Mouse (Mus musculus): ENCODE measurements at regions not wholly inside any gene's neighbourhood (a gene's known extent, or its start where the extent isn't known, plus 50 kb on each side); places are given as distances from the start of the nearest gene placed in this dataset.

- 57% methylated on average over 9 of the region's 9 CpGs for WGBS
- H3K9me3 ChIP-seq (ENCODE audit: control insufficient read depth, low read length), result no peaks in the 10 kb centered on the region
- no peak for ATAC-seq (ENCODE audit: insufficient number of reproducible peaks, insufficient read depth, low FRiP score, low read depth)
Measured at GRCm38 (mm10) chr3:144348431-144348830, 143.4 kb upstream of the Lmo4 start.

GRCm38 (mm10) chr3:144335237-144335636 lies 130.2 kb upstream of the Lmo4 start:
- Histone ChIP-seq H3K4me2 (ENCODE audit: low read length) (no peak overlapping the region), H3K27me3 (ENCODE audit: control insufficient read depth, insufficient read depth, low read length) (no peaks in the 10 kb centered on the region), H3K36me3 (ENCODE audit: control insufficient read depth, insufficient read depth, low read length) (no peaks in the 10 kb centered on the region), H3K4me3 (ENCODE audit: control insufficient read depth in 1 of 2, insufficient read depth in 1 of 2, low read depth in 1 of 2, low read length in 2 of 2) (no peak overlapping the region), H3K27ac (replicated peaks in 1 of 2; ENCODE audit: control insufficient read depth in 1 of 2, insufficient read depth in 1 of 2, low read depth in 2 of 2, low read length in 2 of 2) (no peak overlapping the region), H3K9ac (ENCODE audit: low read length) (no peak overlapping the region), H3K4me1 (ENCODE audit: control insufficient read depth in 2 of 2, insufficient read depth in 2 of 2, low read length in 2 of 2) (no peaks in the 10 kb centered on the region), H3K9me3 (ENCODE audit: control insufficient read depth, low read length) (no peaks in the 10 kb centered on the region)
- no peak for ATAC-seq (ENCODE audit: insufficient number of reproducible peaks, insufficient read depth, low FRiP score, low read depth)
- 65% methylated on average over 3 of the region's 3 CpGs for WGBS

More at GRCm38 (mm10) chr3:144348431-144348830, 143.4 kb upstream of the Lmo4 start:
- H3K27me3 ChIP-seq (ENCODE audit: control insufficient read depth, insufficient read depth, low read length), result no peaks in the 10 kb centered on the region
- H3K9ac ChIP-seq (ENCODE audit: low read length), result no peak overlapping the region
- no peak overlapping the region for H3K27ac ChIP-seq (replicated peaks in 1 of 2; ENCODE audit: control insufficient read depth in 1 of 2, insufficient read depth in 1 of 2, low read depth in 2 of 2, low read length in 2 of 2)
- no peak overlapping the region for H3K4me3 ChIP-seq (ENCODE audit: control insufficient read depth in 1 of 2, insufficient read depth in 1 of 2, low read depth in 1 of 2, low read length in 2 of 2)
- no peaks in the 10 kb centered on the region for H3K36me3 ChIP-seq (ENCODE audit: control insufficient read depth, insufficient read depth, low read length)
- H3K4me2 ChIP-seq (ENCODE audit: low read length), result no peak overlapping the region
- H3K4me1 ChIP-seq (ENCODE audit: control insufficient read depth in 2 of 2, insufficient read depth in 2 of 2, low read length in 2 of 2), result no peaks in the 10 kb centered on the region

DNA sequence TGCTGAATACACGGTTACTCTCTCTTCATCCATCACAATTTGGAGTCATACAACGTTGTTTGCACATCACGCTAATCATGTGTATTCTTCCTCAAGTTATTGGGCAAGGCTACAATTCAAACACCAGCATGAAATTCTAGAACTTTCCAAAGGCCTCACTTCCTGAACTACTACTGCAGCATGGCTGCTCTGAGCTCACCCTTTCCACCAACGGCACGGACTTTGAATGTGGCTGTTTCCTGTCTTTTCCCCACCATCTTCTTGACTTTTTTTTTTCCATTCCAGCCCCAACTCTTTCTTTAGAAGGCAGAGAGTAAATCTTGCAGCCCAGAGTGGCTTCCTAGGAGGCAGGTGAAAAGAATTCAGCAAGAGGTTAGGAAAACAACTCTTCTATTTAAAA lies 129.2 kb upstream of the Lmo4 start:
- H3K4me2 ChIP-seq (ENCODE audit: low read length), result no peak overlapping the region
- no peak for ATAC-seq (ENCODE audit: insufficient number of reproducible peaks, insufficient read depth, low FRiP score, low read depth)
- H3K9me3 ChIP-seq (ENCODE audit: control insufficient read depth, low read length), result no peaks in the 10 kb centered on the region
- no peak overlapping the region for H3K4me3 ChIP-seq (ENCODE audit: control insufficient read depth in 1 of 2, insufficient read depth in 1 of 2, low read depth in 1 of 2, low read length in 2 of 2)
- H3K4me1 ChIP-seq (ENCODE audit: control insufficient read depth in 2 of 2, insufficient read depth in 2 of 2, low read length in 2 of 2), result no peaks in the 10 kb centered on the region
- 72% methylated on average over 5 of the region's 5 CpGs for WGBS
- no peak overlapping the region for H3K9ac ChIP-seq (ENCODE audit: low read length)
- H3K27ac ChIP-seq (replicated peaks in 1 of 2; ENCODE audit: control insufficient read depth in 1 of 2, insufficient read depth in 1 of 2, low read depth in 2 of 2, low read length in 2 of 2), result no peak overlapping the region
- H3K36me3 ChIP-seq (ENCODE audit: control insufficient read depth, insufficient read depth, low read length), result no peaks in the 10 kb centered on the region
- H3K27me3 ChIP-seq (ENCODE audit: control insufficient read depth, insufficient read depth, low read length), result no peaks in the 10 kb centered on the region

GRCm38 (mm10) chr3:144332353-144332752 lies 127.3 kb upstream of the Lmo4 start:
- no peak for ATAC-seq (ENCODE audit: insufficient number of reproducible peaks, insufficient read depth, low FRiP score, low read depth)
- Histone ChIP-seq H3K4me3 (ENCODE audit: control insufficient read depth in 1 of 2, insufficient read depth in 1 of 2, low read depth in 1 of 2, low read length in 2 of 2) (no peak overlapping the region), H3K36me3 (ENCODE audit: control insufficient read depth, insufficient read depth, low read length) (no peaks in the 10 kb centered on the region), H3K27ac (replicated peaks in 1 of 2; ENCODE audit: control insufficient read depth in 1 of 2, insufficient read depth in 1 of 2, low read depth in 2 of 2, low read length in 2 of 2) (no peak overlapping the region), H3K9ac (ENCODE audit: low read length) (no peak overlapping the region), H3K4me1 (ENCODE audit: control insufficient read depth in 2 of 2, insufficient read depth in 2 of 2, low read length in 2 of 2) (no peaks in the 10 kb centered on the region), H3K27me3 (ENCODE audit: control insufficient read depth, insufficient read depth, low read length) (no peaks in the 10 kb centered on the region), H3K9me3 (ENCODE audit: control insufficient read depth, low read length) (no peaks in the 10 kb centered on the region), H3K4me2 (ENCODE audit: low read length) (no peak overlapping the region)
- 11% methylated on average over 5 of the region's 5 CpGs for WGBS

DNA sequence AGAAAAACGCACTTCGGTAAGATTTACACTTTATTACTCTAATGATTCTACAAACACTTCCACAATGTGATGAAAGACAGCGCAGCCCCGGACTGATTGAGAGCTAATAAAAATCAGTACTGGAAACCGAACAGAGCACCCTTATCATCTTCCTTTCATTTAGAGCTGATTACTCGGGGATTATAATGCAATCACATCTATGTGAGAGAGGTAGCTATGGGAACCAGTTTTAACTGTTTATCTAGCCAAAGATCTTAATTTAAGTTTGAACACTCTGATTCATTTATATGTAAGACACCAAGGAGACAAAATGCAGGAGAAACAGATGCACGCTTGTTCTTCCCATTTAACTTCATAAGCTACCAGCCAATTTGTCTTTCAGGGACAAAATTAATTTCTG lies 124.1 kb upstream of the Lmo4 start:
- H3K27ac ChIP-seq (replicated peaks in 1 of 2; ENCODE audit: control insufficient read depth in 1 of 2, insufficient read depth in 1 of 2, low read depth in 2 of 2, low read length in 2 of 2), result no peak overlapping the region
- H3K4me1 ChIP-seq (ENCODE audit: control insufficient read depth in 2 of 2, insufficient read depth in 2 of 2, low read length in 2 of 2), result no peaks in the 10 kb centered on the region
- H3K36me3 ChIP-seq (ENCODE audit: control insufficient read depth, insufficient read depth, low read length), result no peaks in the 10 kb centered on the region
- H3K4me2 ChIP-seq (ENCODE audit: low read length), result no peak overlapping the region
- H3K27me3 ChIP-seq (ENCODE audit: control insufficient read depth, insufficient read depth, low read length), result no peaks in the 10 kb centered on the region
- 75% methylated on average over 7 of the region's 7 CpGs for WGBS
- ATAC-seq (ENCODE audit: insufficient number of reproducible peaks, insufficient read depth, low FRiP score, low read depth), result no peak
- H3K9ac ChIP-seq (ENCODE audit: low read length), result no peak overlapping the region
- no peaks in the 10 kb centered on the region for H3K9me3 ChIP-seq (ENCODE audit: control insufficient read depth, low read length)
- no peak overlapping the region for H3K4me3 ChIP-seq (ENCODE audit: control insufficient read depth in 1 of 2, insufficient read depth in 1 of 2, low read depth in 1 of 2, low read length in 2 of 2)

GRCm38 (mm10) chr3:144327235-144327760 lies 122.3 kb upstream of the Lmo4 start:
- WGBS, result 88% methylated on average over 8 of the region's 8 CpGs
- H3K36me3 ChIP-seq (ENCODE audit: control insufficient read depth, insufficient read depth, low read length), result no peaks in the 10 kb centered on the region

DNA sequence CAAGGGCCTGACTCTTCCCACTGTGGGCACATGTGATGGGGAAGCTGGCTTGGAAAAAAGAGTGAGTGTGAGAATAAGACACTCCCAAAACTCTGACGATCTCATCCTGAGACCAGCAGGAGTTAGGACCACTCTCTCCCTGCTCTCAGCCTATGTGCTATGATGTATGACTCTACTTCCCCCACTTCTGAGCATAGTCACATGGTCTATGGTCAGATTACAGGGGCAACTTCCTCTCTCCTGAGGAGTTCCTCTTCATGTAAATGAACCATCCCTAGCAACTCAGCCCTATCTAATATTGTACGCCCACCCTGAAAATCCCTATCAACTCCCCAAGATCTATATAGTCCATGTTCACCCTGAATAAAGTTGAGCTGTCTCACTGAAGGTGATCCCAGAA lies 120.0 kb upstream of the Lmo4 start:
- Histone ChIP-seq H3K4me3 (ENCODE audit: control insufficient read depth in 1 of 2, insufficient read depth in 1 of 2, low read depth in 1 of 2, low read length in 2 of 2) (no peak overlapping the region), H3K4me2 (ENCODE audit: low read length) (no peak overlapping the region), H3K4me1 (ENCODE audit: control insufficient read depth in 2 of 2, insufficient read depth in 2 of 2, low read length in 2 of 2) (no peaks in the 10 kb centered on the region), H3K9ac (ENCODE audit: low read length) (no peak overlapping the region), H3K9me3 (ENCODE audit: control insufficient read depth, low read length) (no peaks in the 10 kb centered on the region), H3K27me3 (ENCODE audit: control insufficient read depth, insufficient read depth, low read length) (no peaks in the 10 kb centered on the region), H3K36me3 (ENCODE audit: control insufficient read depth, insufficient read depth, low read length) (no peaks in the 10 kb centered on the region), H3K27ac (replicated peaks in 1 of 2; ENCODE audit: control insufficient read depth in 1 of 2, insufficient read depth in 1 of 2, low read depth in 2 of 2, low read length in 2 of 2) (no peak overlapping the region)
- ATAC-seq (ENCODE audit: insufficient number of reproducible peaks, insufficient read depth, low FRiP score, low read depth), result no peak
- WGBS, result 80% methylated on average over 2 of the region's 2 CpGs

More at GRCm38 (mm10) chr3:144327235-144327760, 122.3 kb upstream of the Lmo4 start:
- no peak for ATAC-seq (ENCODE audit: insufficient number of reproducible peaks, insufficient read depth, low FRiP score, low read depth)
- Histone ChIP-seq H3K4me2 (ENCODE audit: low read length) (no peak overlapping the region), H3K4me3 (ENCODE audit: control insufficient read depth in 1 of 2, insufficient read depth in 1 of 2, low read depth in 1 of 2, low read length in 2 of 2) (no peak overlapping the region), H3K4me1 (ENCODE audit: control insufficient read depth in 2 of 2, insufficient read depth in 2 of 2, low read length in 2 of 2) (no peaks in the 10 kb centered on the region), H3K9ac (ENCODE audit: low read length) (no peak overlapping the region), H3K9me3 (ENCODE audit: control insufficient read depth, low read length) (no peaks in the 10 kb centered on the region), H3K27ac (replicated peaks in 1 of 2; ENCODE audit: control insufficient read depth in 1 of 2, insufficient read depth in 1 of 2, low read depth in 2 of 2, low read length in 2 of 2) (no peak overlapping the region), H3K27me3 (ENCODE audit: control insufficient read depth, insufficient read depth, low read length) (no peaks in the 10 kb centered on the region)

DNA sequence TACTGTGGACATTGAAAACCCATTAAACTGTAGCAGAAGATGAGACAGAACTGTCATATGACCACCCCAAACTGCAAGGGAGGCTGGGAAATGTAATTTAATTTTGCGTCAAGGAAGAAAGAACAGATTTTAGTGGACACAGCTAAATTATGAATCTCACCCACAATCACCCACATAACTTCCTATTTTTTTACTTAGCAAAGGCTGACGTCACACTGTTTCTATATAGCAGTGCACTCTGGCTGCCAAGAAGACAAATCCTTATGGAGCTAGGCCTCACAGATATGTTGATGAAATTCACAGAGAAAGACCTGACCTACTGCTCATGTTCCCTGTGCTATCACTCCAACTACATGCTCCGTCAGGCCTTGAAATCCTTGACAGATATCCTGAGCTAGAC lies 118.5 kb upstream of the Lmo4 start:
- no peak overlapping the region for H3K4me3 ChIP-seq (ENCODE audit: control insufficient read depth in 1 of 2, insufficient read depth in 1 of 2, low read depth in 1 of 2, low read length in 2 of 2)
- no peaks in the 10 kb centered on the region for H3K9me3 ChIP-seq (ENCODE audit: control insufficient read depth, low read length)
- no peak overlapping the region for H3K4me2 ChIP-seq (ENCODE audit: low read length)
- WGBS, result 85% methylated on average over 3 of the region's 3 CpGs
- no peak overlapping the region for H3K27ac ChIP-seq (replicated peaks in 1 of 2; ENCODE audit: control insufficient read depth in 1 of 2, insufficient read depth in 1 of 2, low read depth in 2 of 2, low read length in 2 of 2)
- H3K9ac ChIP-seq (ENCODE audit: low read length), result no peak overlapping the region
- no peaks in the 10 kb centered on the region for H3K27me3 ChIP-seq (ENCODE audit: control insufficient read depth, insufficient read depth, low read length)
- H3K4me1 ChIP-seq (ENCODE audit: control insufficient read depth in 2 of 2, insufficient read depth in 2 of 2, low read length in 2 of 2), result no peaks in the 10 kb centered on the region; a peak in 1 of 4 replicates
- ATAC-seq (ENCODE audit: insufficient number of reproducible peaks, insufficient read depth, low FRiP score, low read depth), result no peak
- H3K36me3 ChIP-seq (ENCODE audit: control insufficient read depth, insufficient read depth, low read length), result no peaks in the 10 kb centered on the region
